Mouse (Mus musculus) bone marrow, adult 2 months (tissue): Measurements from ENCODE around the gene Tsen54.

ENCODE experiments used
- CTCF ChIP-seq: fragments of 200-500 bp; IDR thresholded peaks from 2 replicates; pipeline ENCODE4 v1.5.1; 2011; ENCODE audit warnings: low read length, control low read depth; ENCODE audit not compliant: control insufficient read depth, insufficient read depth
- POLR2A ChIP-seq: fragments of 200-500 bp; IDR thresholded peaks from 2 replicates; pipeline ENCODE4 v1.6.1; 2011; ENCODE audit warnings: low read depth, mild to moderate bottlenecking, control low read depth, low read length, borderline replicate concordance; ENCODE audit not compliant: control insufficient read depth

GRCm38 (mm10) chr11:115843891-115844239, 29.3 kb downstream of the Tsen54 start:
- no peak for TF ChIP-seq CTCF
- no peak for TF ChIP-seq POLR2A
